8 mouse cellular contexts compared by ENCODE assay signal in genomic region chr15:27467641-27468040, GRCm38 (mm10). TPM values are rescaled to one million over a fixed set of nuclear protein-coding genes. Genes with fewer than 3 reads are reported as not detected.
DNase-seq lines count a peak whose midpoint lies in the region; ATAC-seq and TF ChIP-seq lines count a peak whose summit lies in the region.

No protein-coding gene starts in this region.

- no peak overlapping the region for H3K27ac ChIP-seq in heart, embryonic 12.5 days (ENCODE audit: poor library complexity, severe bottlenecking)
- no peak overlapping the region for H3K27ac ChIP-seq in embryonic fibroblast, embryonic 13.5 days (ENCODE audit: insufficient read depth, low read length)
- no peak overlapping the region for H3K27ac ChIP-seq in intestine, postnatal 0 days (ENCODE audit: low read depth, low read length)
- H3K27ac ChIP-seq in neural tube, embryonic 12.5 days = no peak overlapping the region

- H3K9ac ChIP-seq in heart, embryonic 12.5 days = peak overlapping the region; percentile 84
- no peak overlapping the region for H3K9ac ChIP-seq in intestine, postnatal 0 days (ENCODE audit: low read depth, low read length)
- peak overlapping the region; percentile 79 for H3K9ac ChIP-seq in neural tube, embryonic 12.5 days

- no peak for TF ChIP-seq CTCF in G1E (IDR thresholded peaks at IDR 0.05; ENCODE audit: low read depth, low read length)
- TF ChIP-seq CTCF in embryonic fibroblast, embryonic 13.5 days (IDR thresholded peaks at IDR 0.05; ENCODE audit: borderline replicate concordance, insufficient read depth, low read length) = no peak
- TF ChIP-seq CTCF in intestine, postnatal 0 days (IDR thresholded peaks at IDR 0.05; ENCODE audit: low read depth) = no peak

- H3K27me3 ChIP-seq in heart, embryonic 12.5 days (replicated peaks) = no peaks in the 10 kb centered on the region
- no peaks in the 10 kb centered on the region for H3K27me3 ChIP-seq in G1E (ENCODE audit: insufficient read depth, low read length)
- H3K27me3 ChIP-seq in intestine, postnatal 0 days (replicated peaks; ENCODE audit: control insufficient read depth, insufficient read depth, low read length) = no peaks in the 10 kb centered on the region
- H3K27me3 ChIP-seq in neural tube, embryonic 12.5 days (replicated peaks) = no peaks in the 10 kb centered on the region

- H3K36me3 ChIP-seq in heart, embryonic 12.5 days = no peaks in the 10 kb centered on the region
- peaks cover 19% of the 10 kb centered on the region for H3K36me3 ChIP-seq in G1E (replicated peaks)
- no peaks in the 10 kb centered on the region; the same call in 1 of the 2 replicates for H3K36me3 ChIP-seq in intestine, postnatal 0 days (ENCODE audit: control insufficient read depth, insufficient read depth)
- no peaks in the 10 kb centered on the region for H3K36me3 ChIP-seq in neural tube, embryonic 12.5 days

- H3K4me3 ChIP-seq in heart, embryonic 12.5 days = peak overlapping the region; percentile 77
- H3K4me3 ChIP-seq in G1E (ENCODE audit: low read depth, low read length) = peak overlapping the region; percentile 94
- peak overlapping the region; percentile 79 for H3K4me3 ChIP-seq in embryonic fibroblast, embryonic 13.5 days (ENCODE audit: insufficient read depth, low read length)
- H3K4me3 ChIP-seq in intestine, postnatal 0 days (ENCODE audit: low read depth, low read length) = peak overlapping the region; percentile 80
- peak overlapping the region; percentile 65 for H3K4me3 ChIP-seq in neural tube, embryonic 12.5 days

- no peak for DNase-seq in heart, adult 9 months (ENCODE audit: low spot score in 2 of 2)
- no peak for DNase-seq in G1E (ENCODE audit: low spot score)
- no peak for DNase-seq in layer of hippocampus, adult 8-10 months (ENCODE audit: low spot score in 2 of 2)
- no peak for DNase-seq in urinary bladder, postnatal 14 days (ENCODE audit: low spot score)

- H3K4me2 ChIP-seq in heart, embryonic 12.5 days = peak overlapping the region; percentile 79
- peak overlapping the region; percentile 96 for H3K4me2 ChIP-seq in intestine, postnatal 0 days (replicated peaks; ENCODE audit: low read depth)
- peak overlapping the region; percentile 78 for H3K4me2 ChIP-seq in neural tube, embryonic 12.5 days (replicated peaks)

- ATAC-seq in heart, embryonic 12.5 days (ENCODE audit: insufficient number of reproducible peaks, low FRiP score) = no peak
- 0 out of 2 replicates have a peak, but pooled peaks have one; percentile 31 for ATAC-seq in G1E (ENCODE audit: extremely low read depth, insufficient number of reproducible peaks, low FRiP score, poor library complexity, severe bottlenecking)
- ATAC-seq in intestine, postnatal 0 days = no peak
- no peak for ATAC-seq in neural tube, embryonic 12.5 days (ENCODE audit: low FRiP score, low read depth)

- no peak for TF ChIP-seq POLR2A in embryonic fibroblast, embryonic 13.5 days (IDR thresholded peaks at IDR 0.05; ENCODE audit: low read depth, low read length)

- H3K9me3 ChIP-seq in heart, embryonic 12.5 days (replicated peaks) = no peaks in the 10 kb centered on the region
- no peaks in the 10 kb centered on the region for H3K9me3 ChIP-seq in G1E (replicated peaks)
- H3K9me3 ChIP-seq in intestine, postnatal 0 days (ENCODE audit: control insufficient read depth) = no peaks in the 10 kb centered on the region
- H3K9me3 ChIP-seq in neural tube, embryonic 12.5 days = no peaks in the 10 kb centered on the region

- 10% methylated on average over 7 of the region's 7 CpGs for WGBS in heart, embryonic 12.5 days
- 29% methylated on average over 7 of the region's 7 CpGs for WGBS in intestine, postnatal 0 days
- 8% methylated on average over 7 of the region's 7 CpGs for WGBS in neural tube, embryonic 12.5 days

- H3K4me1 ChIP-seq in heart, embryonic 12.5 days (replicated peaks) = peaks cover 11% of the 10 kb centered on the region
- peaks cover 49% of the 10 kb centered on the region for H3K4me1 ChIP-seq in G1E (ENCODE audit: insufficient read depth, low read depth, low read length)
- H3K4me1 ChIP-seq in embryonic fibroblast, embryonic 13.5 days (ENCODE audit: control insufficient read depth, insufficient read depth, low read length) = no peaks in the 10 kb centered on the region
- H3K4me1 ChIP-seq in intestine, postnatal 0 days (replicated peaks; ENCODE audit: control insufficient read depth, insufficient read depth, low read length) = no peaks in the 10 kb centered on the region; the same call in 1 of the 2 replicates
- H3K4me1 ChIP-seq in neural tube, embryonic 12.5 days = no peaks in the 10 kb centered on the region

RNA-seq across cellular contexts. Expression of gene Ank, which starts 1.2 kb away (rescaled TPM):
- 12.6 and 14.7 TPM in 2 replicates for polyA plus RNA-seq in heart, embryonic 12.5 days (2016; fragmentation: Nextera tagmentation; extraction: Ambion mirVana)
- total RNA-seq in G1E (2014; fragmentation: Nextera tagmentation) (145 and 154 TPM in 2 replicates), G1E (2017) (38.2 and 39.2 TPM in 2 replicates)
- 28.0 and 37.0 TPM in 2 replicates for polyA plus RNA-seq in G1E (2012)
- polyA plus RNA-seq in embryonic fibroblast, embryonic 13.5 days (2011; ENCODE audit: insufficient read length, low read depth, missing spikeins) = 30.3 and 92.9 TPM in 2 replicates
- 20.9 and 24.0 TPM in 2 replicates for polyA plus RNA-seq in intestine, postnatal 0 days (2015; fragmentation: Nextera tagmentation; extraction: Ambion mirVana)
- polyA plus RNA-seq in neural tube, embryonic 12.5 days (2016; fragmentation: Nextera tagmentation; extraction: Ambion mirVana) = 12.3 and 13.6 TPM in 2 replicates
- 100 to 1,000 TPM; 168 to 198 (median 184) TPM for total RNA-seq in layer of hippocampus, adult 8-10 months (2022)
